Mouse (Mus musculus) cerebellum, postnatal 4 days (tissue): Measurements from ENCODE around the gene Kirrel3.

ENCODE experiments used
- DNase-seq, 2 experiments: peaks; one replicate each; pipeline ENCODE4 v3.0.0; 2022; ENCODE audit warnings: low spot score in 2 of 2, mixed read lengths in 1 of 2

The Kirrel3 gene

GRCm38 (mm10) chr9:35055528-35056330, 570.0 kb downstream of the Kirrel3 start:
- DNase-seq, result no peak

- no peak for DNase-seq
Observed at GRCm38 (mm10) chr9:35056611-35057010, 570.9 kb downstream of the Kirrel3 start.

- no peak for DNase-seq
Observed at GRCm38 (mm10) chr9:35057631-35058030, 571.9 kb downstream of the Kirrel3 start.

GRCm38 (mm10) chr9:35058186-35058585, 572.5 kb downstream of the Kirrel3 start:
- DNase-seq, result no peak

- peak in 1 of 2 experiments; percentile 1 for DNase-seq
Observed at GRCm38 (mm10) chr9:35058596-35059354, 573.1 kb downstream of the Kirrel3 start.

- DNase-seq, result peak in 1 of 2 experiments; percentile 0
Observed at GRCm38 (mm10) chr9:35059881-35060280, 574.2 kb downstream of the Kirrel3 start.

- DNase-seq, result no peak
Observed at GRCm38 (mm10) chr9:35061446-35061845, 575.8 kb downstream of the Kirrel3 start.
